Mouse (Mus musculus) cortical plate, adult 2 months (tissue): ENCODE data around the gene Trem1.

Experiments
- CTCF ChIP-seq: fragments of 200-500 bp; IDR thresholded peaks from 2 replicates; pipeline ENCODE4 v1.5.1; 2011; ENCODE audit warnings: mild to moderate bottlenecking, control low read depth, low read length; ENCODE audit not compliant: insufficient read depth; ENCODE audit errors: extremely low read depth
- POLR2A ChIP-seq: fragments of 200-500 bp; IDR thresholded peaks from 2 replicates; pipeline ENCODE4 v1.6.1; 2011; ENCODE audit warnings: mild to moderate bottlenecking, low read length, control low read depth; ENCODE audit not compliant: insufficient read depth; ENCODE audit errors: extremely low read depth

DNA sequence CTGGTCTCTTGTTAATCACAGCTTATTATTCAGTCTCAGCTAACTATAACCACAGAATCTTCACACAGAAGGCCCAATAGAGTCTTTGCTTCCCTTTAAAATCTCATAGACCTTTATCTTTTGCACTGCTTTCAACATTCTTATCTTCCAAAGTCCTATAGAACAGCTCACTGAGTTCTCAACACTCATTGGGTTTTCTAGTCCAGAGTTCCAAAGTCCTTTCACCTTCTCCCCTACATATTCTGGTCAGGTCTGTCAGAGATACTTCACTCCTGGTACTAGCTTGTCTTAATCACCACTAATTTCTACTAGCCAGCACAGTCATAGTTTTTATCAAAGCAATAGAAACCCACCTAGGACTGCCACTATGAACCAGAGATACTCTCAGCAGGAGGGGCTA is 24.0 kb downstream of the Trem1 start:
- TF ChIP-seq CTCF (no peak), POLR2A (no peak)
